Mouse (Mus musculus): ENCODE results near the gene Vmn1r25. TPM values are rescaled to one million over a fixed set of nuclear protein-coding genes. Genes with fewer than 3 reads are reported as not detected.

Vmn1r25 gene
- polyA plus RNA-seq (2012; fragmentation: generic; extraction: Trizol): not detected

DNA sequence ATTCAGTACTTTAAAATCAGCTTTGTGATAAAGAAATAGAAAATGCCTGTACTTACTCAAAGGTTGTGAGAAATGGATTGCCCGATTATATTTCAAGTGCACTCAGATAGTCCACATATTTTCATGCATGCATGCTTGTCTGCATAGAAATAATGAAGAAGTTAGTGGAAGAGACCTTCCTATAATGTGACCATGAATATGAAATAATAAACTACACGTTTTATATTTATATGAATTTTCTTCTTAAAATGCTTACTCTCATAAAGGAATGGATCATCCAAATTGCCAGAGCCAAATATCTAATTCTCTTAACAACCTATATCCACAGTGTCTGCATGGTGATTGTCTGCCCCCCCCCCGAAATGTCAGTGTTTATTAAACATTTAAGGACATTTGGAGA is at the start of gene Vmn1r25:
Vmn1r25 (minus strand) TSS at position 101 of the 400 bp plus-strand sequence.

DNA sequence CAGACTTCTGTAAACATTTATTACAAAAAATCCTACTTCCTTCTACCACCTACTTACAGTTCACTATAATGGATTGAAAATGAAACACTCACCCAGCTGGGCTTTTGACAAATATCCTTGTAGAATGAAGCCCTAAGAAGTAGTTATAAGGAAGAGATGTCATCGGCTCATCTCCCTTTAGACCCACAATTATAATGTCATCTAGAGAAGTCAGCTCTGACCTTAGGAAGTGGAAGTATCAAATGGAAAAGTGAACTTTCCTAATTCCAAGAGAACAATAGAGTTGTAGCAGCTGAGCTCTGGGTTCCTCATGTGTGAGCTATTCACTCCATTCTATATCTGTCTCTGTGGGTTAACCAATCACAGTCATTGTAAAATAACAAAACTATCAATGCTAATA is 34.4 kb upstream of the Vmn1r25 start, which contains the start of gene Vmn1r26:
Vmn1r26 (minus strand) TSS at position 101 of the 400 bp plus-strand sequence.

DNA sequence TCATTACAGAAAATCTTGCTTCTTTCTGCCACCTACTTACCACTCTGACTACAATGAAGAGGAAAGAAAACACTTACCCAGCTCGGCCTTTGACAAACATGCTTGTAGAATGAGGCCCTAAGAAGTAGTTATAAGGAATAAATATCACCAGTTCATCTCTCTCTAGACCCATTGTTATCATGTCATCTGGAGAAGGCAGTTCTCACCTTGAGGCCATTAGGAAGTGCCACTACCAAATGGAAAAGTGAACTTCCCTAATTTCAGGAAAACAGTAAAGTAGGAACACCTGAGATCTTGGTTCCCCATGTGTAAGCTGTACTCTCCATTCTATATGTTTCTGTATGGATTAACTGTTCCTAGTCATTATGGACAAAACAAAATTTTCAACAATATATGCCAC is 19.2 kb downstream of the Vmn1r25 start, which contains the start of gene Vmn1r24:
Vmn1r24 (minus strand) TSS at position 101 of the 400 bp plus-strand sequence.

Other genes starting within 250 kb of the Vmn1r25 start
- gene Vopp1, start 155.7 kb downstream of the Vmn1r25 start, polyA plus RNA-seq (2012; fragmentation: generic; extraction: Trizol): 10 to 100 TPM in 1 of 2 experiments, 1 to 10 TPM in 1; 1.1 to 15.3 TPM
- gene Vmn1r21, start 130.5 kb downstream of the Vmn1r25 start, polyA plus RNA-seq (2012; fragmentation: generic; extraction: Trizol): not detected
- not detected for gene Vmn1r22, start 72.8 kb downstream of the Vmn1r25 start, polyA plus RNA-seq (2012; fragmentation: generic; extraction: Trizol)
- not detected for gene Vmn1r23, start 54.0 kb downstream of the Vmn1r25 start, polyA plus RNA-seq (2012; fragmentation: generic; extraction: Trizol)
- not detected for gene Vmn1r24, start 19.3 kb downstream of the Vmn1r25 start, polyA plus RNA-seq (2012; fragmentation: generic; extraction: Trizol)
- not detected for gene Vmn1r26, start 34.3 kb upstream of the Vmn1r25 start, polyA plus RNA-seq (2012; fragmentation: generic; extraction: Trizol)
- not detected for gene Vmn1r27, start 238.0 kb upstream of the Vmn1r25 start, polyA plus RNA-seq (2012; fragmentation: generic; extraction: Trizol)

Data from C3H10T1/2 (cell line).